Mouse (Mus musculus) thymus, adult 2 months (tissue): ENCODE measurements around the gene Lmo1. TPM values are rescaled to one million over a fixed set of nuclear protein-coding genes. Genes with fewer than 3 reads are reported as not detected.

Source experiments
- DNase-seq: peaks from one replicate; pipeline ENCODE4 v3.0.0; 2021
- H3K27ac ChIP-seq: fragments of 200-500 bp; 2 replicates; pipeline ENCODE4 v1.5.1; 2012; ENCODE audit warnings: low read length, control low read depth; ENCODE audit not compliant: control insufficient read depth, insufficient read depth
- H3K27me3 ChIP-seq: fragments of 200-500 bp; 2 replicates; pipeline ENCODE4 v1.6.1; 2012; ENCODE audit warnings: mild to moderate bottlenecking, low read length, moderate library complexity, mixed read lengths; ENCODE audit not compliant: control insufficient read depth, insufficient read depth
- H3K36me3 ChIP-seq: fragments of 200-500 bp; 2 replicates; pipeline ENCODE4 v1.6.1; 2012; ENCODE audit warnings: mild to moderate bottlenecking, low read length, moderate library complexity; ENCODE audit not compliant: control insufficient read depth, insufficient read depth
- H3K4me1 ChIP-seq: fragments of 200-500 bp; replicated peaks from 2 replicates; pipeline ENCODE4 v1.6.1; 2012; ENCODE audit warnings: low read length; ENCODE audit not compliant: control insufficient read depth, insufficient read depth
- H3K4me3 ChIP-seq: fragments of 200-500 bp; 2 replicates; pipeline ENCODE4 v1.5.1; 2012; ENCODE audit warnings: mild to moderate bottlenecking, low read length, control low read depth, moderate library complexity; ENCODE audit not compliant: control insufficient read depth, insufficient read depth
- CTCF ChIP-seq: fragments of 200-500 bp; IDR thresholded peaks from 2 replicates; pipeline ENCODE4 v1.5.1; 2012; ENCODE audit warnings: mild to moderate bottlenecking, control low read depth, low read length, moderate library complexity, borderline replicate concordance; ENCODE audit not compliant: control insufficient read depth, poor library complexity, insufficient read depth; ENCODE audit errors: extremely low read depth
- POLR2A ChIP-seq: fragments of 200-500 bp; IDR thresholded peaks from 2 replicates; pipeline ENCODE4 v1.6.1; 2012; ENCODE audit warnings: mild to moderate bottlenecking, low read length, control low read depth, moderate library complexity; ENCODE audit not compliant: control insufficient read depth, poor library complexity, insufficient read depth; ENCODE audit errors: extremely low read depth
- WGBS: fragments of 180-500 bp; shearing (Covaris S2); methylation state at CpG from one replicate; pipeline ENCODE4 v1.1.7; 2018; 5-methylcytosine and 5-hydroxymethylcytosine counted together
- polyA plus RNA-seq: library from polyadenylated mRNA; depleted of rRNA; stranded (reverse); fragments of >200 nt; gene quantifications from 2 replicates; pipeline ENCODE4 v1.2.3, GENCODE M21; 2012

Gene Lmo1
- polyA plus RNA-seq, 1 experiment = 6.7 TPM

GRCm38 (mm10) chr7:109168716-109169115 lies 6.3 kb downstream of the Lmo1 start:
- WGBS = 95% methylated on average over 7 of the region's 7 CpGs
- Histone ChIP-seq H3K36me3 (no peaks in the 10 kb centered on the region), H3K4me1 (no peaks in the 10 kb centered on the region), H3K27me3 (no peaks in the 10 kb centered on the region), H3K4me3 (no peak overlapping the region), H3K27ac (no peak overlapping the region)
- DNase-seq = no peak
- TF ChIP-seq POLR2A (no peak), CTCF (no peak)

- no peaks in the 10 kb centered on the region for H3K36me3 ChIP-seq
- H3K27me3 ChIP-seq = no peaks in the 10 kb centered on the region
- 94% methylated on average over 17 of the region's 17 CpGs for WGBS
- no peak for TF ChIP-seq CTCF
- no peak for TF ChIP-seq POLR2A
- H3K27ac ChIP-seq = no peak overlapping the region
- no peaks in the 10 kb centered on the region for H3K4me1 ChIP-seq
- no peak for DNase-seq
- H3K4me3 ChIP-seq = no peak overlapping the region
Measured at GRCm38 (mm10) chr7:109165931-109166585, 8.9 kb downstream of the Lmo1 start.

GRCm38 (mm10) chr7:109154331-109154730 lies 20.7 kb downstream of the Lmo1 start:
- H3K4me1 ChIP-seq = no peaks in the 10 kb centered on the region
- H3K36me3 ChIP-seq = no peaks in the 10 kb centered on the region
- no peak overlapping the region for H3K27ac ChIP-seq
- no peak for TF ChIP-seq POLR2A
- TF ChIP-seq CTCF = no peak
- DNase-seq = no peak
- H3K4me3 ChIP-seq = no peak overlapping the region
- 67% methylated on average over 11 of the region's 11 CpGs for whole genome bisulfite sequencing
- no peaks in the 10 kb centered on the region for H3K27me3 ChIP-seq

- H3K27me3 ChIP-seq = no peaks in the 10 kb centered on the region
- no peak overlapping the region for H3K27ac ChIP-seq
- no peak overlapping the region for H3K4me3 ChIP-seq
- H3K36me3 ChIP-seq = no peaks in the 10 kb centered on the region
- no peak for DNase-seq
- H3K4me1 ChIP-seq = no peaks in the 10 kb centered on the region
- no peak for TF ChIP-seq CTCF
- TF ChIP-seq POLR2A = no peak
- 89% methylated on average over 5 of the region's 5 CpGs for WGBS
Measured at GRCm38 (mm10) chr7:109153538-109153937, 21.5 kb downstream of the Lmo1 start.

- no peak overlapping the region for H3K4me3 ChIP-seq
- H3K27ac ChIP-seq = no peak overlapping the region
- no peak for DNase-seq
- H3K36me3 ChIP-seq = no peaks in the 10 kb centered on the region
- H3K4me1 ChIP-seq = no peaks in the 10 kb centered on the region
- H3K27me3 ChIP-seq = no peaks in the 10 kb centered on the region
- 96% methylated on average over 4 of the region's 4 CpGs for WGBS
- no peak for TF ChIP-seq CTCF
- TF ChIP-seq POLR2A = no peak
Measured at GRCm38 (mm10) chr7:109151088-109151487, 23.9 kb downstream of the Lmo1 start.

GRCm38 (mm10) chr7:109145211-109145610 lies 29.8 kb downstream of the Lmo1 start:
- H3K4me3 ChIP-seq = no peak overlapping the region
- 90% methylated on average over 8 of the region's 8 CpGs for WGBS
- no peak overlapping the region for H3K27ac ChIP-seq
- no peaks in the 10 kb centered on the region for H3K27me3 ChIP-seq
- DNase-seq = no peak
- no peaks in the 10 kb centered on the region for H3K4me1 ChIP-seq
- no peaks in the 10 kb centered on the region for H3K36me3 ChIP-seq
- no peak for TF ChIP-seq POLR2A
- no peak for TF ChIP-seq CTCF

- DNase-seq = no peak
- Histone ChIP-seq H3K27ac (no peak overlapping the region), H3K27me3 (no peaks in the 10 kb centered on the region), H3K36me3 (no peaks in the 10 kb centered on the region), H3K4me1 (no peaks in the 10 kb centered on the region), H3K4me3 (no peak overlapping the region)
- WGBS = 89% methylated on average over 11 of the region's 11 CpGs
- no peak for TF ChIP-seq POLR2A
- no peak for TF ChIP-seq CTCF
Measured at GRCm38 (mm10) chr7:109144705-109145104, 30.3 kb downstream of the Lmo1 start.
